Mouse (Mus musculus) limb, embryonic 11.5 days (tissue): ENCODE results near the gene Gm45208. TPM values are rescaled to one million over a fixed set of nuclear protein-coding genes. Genes with fewer than 3 reads are reported as not detected.
"Not testable (repeated sequence)": the region's sequence is repeated elsewhere in the genome, so short reads cannot be mapped to it uniquely, and the experiment has no call there.

Source experiments
- ATAC-seq: fragments of 200-750 bp; cut with Nextera tagmentation; 2 replicates; pipeline ENCODE4 v1.8.0; 2017; ENCODE audit warnings: low read depth; ENCODE audit not compliant: insufficient number of reproducible peaks, low FRiP score, low TSS enrichment
- DNase-seq: peaks from one replicate; pipeline ENCODE4 v3.0.0-alpha.2; 2015; ENCODE audit warnings: low spot score
- H3K27ac ChIP-seq: fragments of 300-500 bp; sonication (generic); replicated peaks from 2 replicates; pipeline ENCODE4 v1.5.1; 2014; ENCODE audit warnings: low read depth, mild to moderate bottlenecking, low read length
- H3K27me3 ChIP-seq: fragments of 300-500 bp; sonication (generic); 2 replicates; pipeline ENCODE4 v1.6.1; 2014; ENCODE audit warnings: mild to moderate bottlenecking, low read length, mixed read lengths; ENCODE audit not compliant: control insufficient read depth, insufficient read depth
- H3K36me3 ChIP-seq: fragments of 300-500 bp; sonication (generic); 2 replicates; pipeline ENCODE4 v1.6.1; 2014; ENCODE audit warnings: mild to moderate bottlenecking, low read length, moderate library complexity, mixed read lengths; ENCODE audit not compliant: control insufficient read depth, insufficient read depth
- H3K4me1 ChIP-seq: fragments of 300-500 bp; sonication (generic); 2 replicates; pipeline ENCODE4 v1.6.1; 2014; ENCODE audit warnings: low read length, mixed read lengths; ENCODE audit not compliant: control insufficient read depth, insufficient read depth
- H3K4me2 ChIP-seq: fragments of 300-500 bp; sonication (generic); 2 replicates; pipeline ENCODE4 v1.6.1; 2014; ENCODE audit warnings: low read depth, mild to moderate bottlenecking, moderate library complexity; ENCODE audit not compliant: severe bottlenecking
- H3K4me3 ChIP-seq: fragments of 300-500 bp; sonication (generic); 2 replicates; pipeline ENCODE4 v1.5.1; 2014; ENCODE audit warnings: low read depth, low read length
- H3K9ac ChIP-seq: fragments of 300-500 bp; sonication (generic); 2 replicates; pipeline ENCODE4 v1.6.1; 2014; ENCODE audit warnings: mild to moderate bottlenecking, low read length
- H3K9me3 ChIP-seq: fragments of 300-500 bp; sonication (generic); 2 replicates; pipeline ENCODE4 v1.6.1; 2016; ENCODE audit warnings: low read length; ENCODE audit not compliant: control insufficient read depth
- WGBS: fragments of 180-500 bp; shearing (Covaris S2); extraction: QIAGEN DNeasy Blood & Tissue Kit; methylation state at CpG from one replicate; pipeline ENCODE4 v1.1.7; 2014; 5-methylcytosine and 5-hydroxymethylcytosine counted together
- polyA plus RNA-seq: library from polyadenylated mRNA; unstranded; fragments of >200 nt; fragmentation: Nextera tagmentation; extraction: Ambion mirVana; gene quantifications from 2 replicates; pipeline ENCODE4 v1.2.1, GENCODE M21; 2014

Gm45208 gene
- polyA plus RNA-seq, 1 experiment from 2014 or later: not detected

DNA sequence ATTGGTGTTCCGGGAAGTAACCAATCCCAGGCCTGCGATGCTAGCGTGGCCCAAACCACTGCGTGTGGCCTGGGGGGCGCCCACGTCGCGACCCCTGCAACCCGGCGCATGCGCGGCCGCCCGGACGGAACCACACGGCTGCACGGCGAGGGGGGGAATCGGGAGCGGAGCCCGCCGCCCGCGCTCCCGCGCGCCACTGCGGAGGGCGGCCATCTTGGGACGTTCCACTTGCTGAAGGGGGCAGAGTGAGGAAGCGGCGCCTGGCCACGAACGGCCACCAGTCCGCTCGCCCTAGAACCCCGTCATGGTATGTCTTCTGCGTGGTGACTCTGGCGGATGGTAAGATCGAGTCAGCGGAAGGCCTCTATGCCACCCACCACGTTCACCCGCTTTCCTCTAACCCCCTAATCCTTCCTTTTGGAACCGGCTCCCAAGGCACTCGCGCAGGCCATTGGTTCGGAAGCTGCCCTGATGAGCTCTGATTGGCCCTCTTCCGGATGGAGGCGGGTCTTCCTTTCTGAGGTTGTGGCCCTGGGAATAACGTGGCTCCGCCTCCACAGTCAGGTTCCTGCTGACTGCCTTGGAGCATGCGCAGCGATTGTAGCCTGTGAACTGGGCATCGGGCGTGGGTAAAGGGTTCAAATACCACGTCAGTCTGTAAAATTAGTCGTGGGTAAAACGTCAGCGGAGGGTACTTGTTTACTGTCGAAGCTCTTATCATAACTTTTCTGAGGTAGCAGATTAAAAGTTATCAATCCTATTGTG, 7.7 kb upstream of the Gm45208 start, which contains the start of gene Wdr45:
Wdr45 (plus strand) TSS at position 199 of the 765 bp plus-strand sequence.
- ATAC-seq (peak; percentile 97), DNase-seq (peak; percentile 87)
- H3K27me3 ChIP-seq, H3K4me1 ChIP-seq, H3K9me3 ChIP-seq, H3K27ac ChIP-seq, H3K36me3 ChIP-seq, H3K9ac ChIP-seq: not testable (repeated sequence)
- 18% methylated on average over 18 of the region's 60 CpGs for WGBS
- Histone ChIP-seq H3K4me3 (peak within 1 kb of the TSS; percentile 27), H3K4me2 (peak within 1 kb of the TSS; percentile 35; the same call in 1 of the 2 replicates)

- not testable (repeated sequence) for ATAC-seq
Observed at GRCm38 (mm10) chrX:7716058-7716457, 6.0 kb upstream of the Gm45208 start.

DNA sequence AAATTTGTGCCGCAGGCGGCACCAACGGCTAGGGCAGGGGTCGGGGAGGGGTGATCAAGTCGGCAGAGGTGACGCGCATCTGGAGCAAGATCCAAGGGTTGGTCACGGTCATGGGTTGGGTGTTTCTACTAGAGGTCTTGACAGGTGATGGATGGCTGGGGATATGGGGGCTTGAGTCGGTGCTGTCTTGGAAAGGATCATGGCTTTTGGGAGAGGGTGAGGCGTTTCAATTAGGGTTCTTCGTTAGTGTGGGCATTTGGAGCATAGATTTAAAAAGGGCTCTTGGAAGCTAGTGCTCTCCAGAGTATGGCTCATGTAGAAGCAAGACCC, 202 bp downstream of the Gm45208 start:
- Histone ChIP-seq H3K9me3 (no peaks in the 10 kb centered on the region), H3K4me1 (no peaks in the 10 kb centered on the region), H3K27ac (0 out of 2 replicates have a peak overlapping the region, but pooled peaks have one; percentile 70), H3K4me3 (peak overlapping the region; percentile 41), H3K36me3 (no peaks in the 10 kb centered on the region), H3K27me3 (no peaks in the 10 kb centered on the region), H3K9ac (peak overlapping the region; percentile 56; the same call in 1 of the 2 replicates), H3K4me2 (peak overlapping the region; percentile 58)
- no peak for ATAC-seq
- DNase-seq: no peak
- 14% methylated on average over 11 of the region's 11 CpGs for WGBS

More at GRCm38 (mm10) chrX:7716058-7716457, 6.0 kb upstream of the Gm45208 start:
- not testable (repeated sequence) for H3K9ac ChIP-seq, H3K4me3 ChIP-seq, H3K9me3 ChIP-seq, H3K27me3 ChIP-seq, H3K27ac ChIP-seq, H3K4me2 ChIP-seq, H3K4me1 ChIP-seq, H3K36me3 ChIP-seq, DNase-seq
- 52% methylated on average over 1 of the region's 1 CpGs for WGBS

DNA sequence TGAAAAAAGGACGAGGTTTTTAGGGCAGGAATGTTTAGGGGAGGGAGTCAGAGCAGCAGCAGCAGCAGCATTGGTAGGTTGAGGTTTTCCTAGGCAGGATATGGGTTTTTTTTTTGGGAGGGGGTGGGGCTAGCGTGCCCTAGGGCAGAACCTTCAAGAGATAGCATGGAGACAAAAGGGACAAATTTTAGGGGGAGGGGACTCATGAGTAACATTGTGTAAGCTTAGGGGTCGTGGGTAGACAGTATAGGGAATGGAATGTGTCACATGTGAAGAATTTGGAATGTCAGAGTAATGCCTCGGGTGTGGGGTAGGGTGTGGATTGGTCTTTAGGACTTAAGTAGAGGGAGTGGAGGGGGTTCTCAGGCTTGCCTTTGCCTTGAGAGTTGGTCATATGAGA, 646 bp downstream of the Gm45208 start:
- DNase-seq (no peak), ATAC-seq (no peak)
- 31% methylated on average over 4 of the region's 4 CpGs for WGBS
- Histone ChIP-seq H3K9ac (no peak overlapping the region), H3K9me3 (no peaks in the 10 kb centered on the region), H3K27ac (no peak overlapping the region), H3K4me2 (peak overlapping the region; percentile 58), H3K27me3 (no peaks in the 10 kb centered on the region), H3K4me3 (peak overlapping the region; percentile 41), H3K36me3 (no peaks in the 10 kb centered on the region), H3K4me1 (no peaks in the 10 kb centered on the region)

- no peak for ATAC-seq
- DNase-seq: no peak
- Histone ChIP-seq H3K36me3 (no peaks in the 10 kb centered on the region), H3K4me2 (no peak overlapping the region), H3K4me3 (no peak overlapping the region), H3K27me3 (no peaks in the 10 kb centered on the region), H3K27ac (no peak overlapping the region), H3K9ac (no peak overlapping the region), H3K9me3 (no peaks in the 10 kb centered on the region), H3K4me1 (no peaks in the 10 kb centered on the region)
- WGBS: 74% methylated on average over 7 of the region's 7 CpGs
Observed at GRCm38 (mm10) chrX:7724135-7724534, 2.1 kb downstream of the Gm45208 start.

- no peaks in the 10 kb centered on the region for H3K9me3 ChIP-seq
- 86% methylated on average over 12 of the region's 12 CpGs for WGBS
- no peaks in the 10 kb centered on the region for H3K36me3 ChIP-seq
- no peaks in the 10 kb centered on the region for H3K4me1 ChIP-seq
- no peak overlapping the region for H3K4me3 ChIP-seq
- H3K27me3 ChIP-seq: no peaks in the 10 kb centered on the region
- H3K27ac ChIP-seq: no peak overlapping the region
- DNase-seq (no peak), ATAC-seq (no peak)
- no peak overlapping the region for H3K4me2 ChIP-seq
- H3K9ac ChIP-seq: no peak overlapping the region
Observed at GRCm38 (mm10) chrX:7725841-7726240, 3.8 kb downstream of the Gm45208 start.

DNA sequence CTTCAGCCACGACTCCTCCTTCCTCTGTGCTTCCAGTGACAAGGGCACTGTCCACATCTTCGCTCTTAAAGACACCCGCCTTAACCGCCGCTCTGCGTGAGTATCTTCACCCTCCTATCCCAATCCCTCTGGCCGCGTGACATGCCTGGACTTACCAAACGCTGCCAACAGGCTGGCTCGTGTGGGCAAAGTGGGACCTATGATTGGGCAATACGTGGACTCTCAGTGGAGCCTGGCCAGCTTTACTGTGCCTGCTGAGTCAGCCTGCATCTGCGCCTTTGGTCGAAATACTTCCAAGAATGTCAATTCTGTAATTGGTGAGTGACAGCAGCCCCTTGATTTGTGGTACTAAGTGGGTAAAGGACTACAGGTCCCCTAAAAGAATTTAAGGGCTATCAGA, 5.1 kb downstream of the Gm45208 start:
- DNase-seq (no peak), ATAC-seq (no peak)
- no peaks in the 10 kb centered on the region for H3K27me3 ChIP-seq
- H3K36me3 ChIP-seq: no peaks in the 10 kb centered on the region
- 93% methylated on average over 13 of the region's 13 CpGs for WGBS
- H3K4me1 ChIP-seq: no peaks in the 10 kb centered on the region
- no peaks in the 10 kb centered on the region for H3K9me3 ChIP-seq
- no peak overlapping the region for H3K4me2 ChIP-seq
- H3K9ac ChIP-seq: no peak overlapping the region
- no peak overlapping the region for H3K27ac ChIP-seq
- H3K4me3 ChIP-seq: no peak overlapping the region

DNA sequence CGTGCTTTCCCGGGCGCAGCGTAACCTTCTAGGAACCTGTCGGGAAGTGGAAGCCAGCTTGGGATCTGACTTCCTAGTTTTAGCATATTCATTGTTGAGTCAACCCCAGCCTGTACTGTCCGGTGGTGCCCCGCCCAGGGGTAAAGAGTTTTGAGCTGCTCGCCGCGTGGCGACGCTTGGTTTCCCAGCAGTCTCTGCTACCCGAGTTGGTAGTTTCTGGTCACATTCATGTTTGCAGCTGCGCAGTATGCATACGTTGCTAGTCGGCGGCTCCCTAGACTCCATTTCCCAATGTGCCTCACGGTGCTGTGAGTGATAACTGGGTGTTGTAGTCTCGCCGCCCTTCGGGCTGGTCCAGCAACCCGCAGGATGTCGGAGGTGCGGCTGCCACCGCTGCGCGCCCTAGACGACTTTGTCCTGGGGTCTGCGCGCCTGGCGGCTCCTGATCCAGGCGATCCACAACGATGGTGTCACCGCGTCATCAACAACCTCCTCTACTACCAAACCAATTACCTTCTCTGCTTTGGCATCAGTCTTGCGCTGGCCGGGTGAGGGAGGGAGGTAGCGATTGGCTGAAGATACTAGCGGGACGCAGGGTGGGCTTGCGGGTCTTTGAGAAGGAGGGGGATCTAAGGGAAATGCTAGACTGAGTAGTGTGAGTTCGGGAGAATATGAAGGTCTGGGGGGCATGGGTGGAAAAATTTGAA, 6.3 kb downstream of the Gm45208 start, which contains the start of gene Praf2:
Praf2 (plus strand) TSS at position 225 of the 707 bp plus-strand sequence.
- Histone ChIP-seq H3K4me1 (no peaks in the 10 kb centered on the region), H3K36me3 (no peaks in the 10 kb centered on the region), H3K27me3 (no peaks in the 10 kb centered on the region), H3K9ac (peak within 1 kb of the TSS; percentile 51; the same call in 1 of the 2 replicates), H3K27ac (no peak within 1 kb of the TSS), H3K9me3 (no peaks in the 10 kb centered on the region), H3K4me2 (peak within 1 kb of the TSS; percentile 53), H3K4me3 (peak within 1 kb of the TSS; percentile 36)
- ATAC-seq (peak; percentile 90), DNase-seq (peak; percentile 78)
- WGBS: 14% methylated on average over 42 of the region's 42 CpGs
